Mouse (Mus musculus) ES-Bruce4 (cell line): Measurements from ENCODE around the gene Vamp5. TPM values are rescaled to one million over a fixed set of nuclear protein-coding genes. Genes with fewer than 3 reads are reported as not detected.

Experiments used
- H3K27ac ChIP-seq: 2 replicates; pipeline ENCODE4 v1.5.1; 2012; ENCODE audit warnings: low read length, inconsistent platforms; ENCODE audit not compliant: insufficient read depth
- H3K27me3 ChIP-seq: 2 replicates; pipeline ENCODE4 v1.6.1; 2012; ENCODE audit warnings: mild to moderate bottlenecking, low read length, inconsistent platforms; ENCODE audit not compliant: control insufficient read depth, poor library complexity, insufficient read depth, severe bottlenecking
- H3K36me3 ChIP-seq: 2 replicates; pipeline ENCODE4 v1.6.1; 2012; ENCODE audit warnings: inconsistent platforms, mild to moderate bottlenecking, low read length, moderate library complexity; ENCODE audit not compliant: control insufficient read depth, poor library complexity, insufficient read depth, severe bottlenecking
- H3K4me1 ChIP-seq: one replicate; pipeline ENCODE4 v1.8.1; 2011; ENCODE audit warnings: low read length; ENCODE audit not compliant: control insufficient read depth, insufficient read depth
- H3K4me3 ChIP-seq: 2 replicates; pipeline ENCODE4 v1.5.1; 2011; ENCODE audit warnings: low read depth, mild to moderate bottlenecking, low read length
- H3K9ac ChIP-seq: 2 replicates; pipeline ENCODE4 v1.6.1; 2012; ENCODE audit warnings: low read depth, mild to moderate bottlenecking, inconsistent platforms; ENCODE audit not compliant: poor library complexity, severe bottlenecking
- H3K9me3 ChIP-seq: replicated peaks from 2 replicates; pipeline ENCODE4 v1.6.1; 2012; ENCODE audit warnings: mild to moderate bottlenecking, low read length, inconsistent platforms; ENCODE audit not compliant: control insufficient read depth, poor library complexity, insufficient read depth, severe bottlenecking
- CTCF ChIP-seq: IDR thresholded peaks from one replicate; pipeline ENCODE4 v1.8.1; 2011; ENCODE audit warnings: low read depth, low read length
- EP300 ChIP-seq: IDR thresholded peaks from 2 replicates; pipeline ENCODE4 v1.6.1; 2011; ENCODE audit warnings: low read depth, low read length; ENCODE audit not compliant: insufficient read depth
- POLR2A ChIP-seq: IDR thresholded peaks from one replicate; pipeline ENCODE4 v1.8.1; 2011; ENCODE audit warnings: low read length; ENCODE audit not compliant: insufficient read depth
- polyA plus RNA-seq: library from polyadenylated mRNA; stranded (reverse); fragments of >200 nt; gene quantifications from 2 replicates; pipeline ENCODE4 v1.2.4, GENCODE M21; 2011; ENCODE audit warnings: low read depth; ENCODE audit not compliant: missing spikeins, insufficient read depth, insufficient read length

Gene Vamp5
- polyA plus RNA-seq, 1 experiment = 2.2 TPM

GRCm38 (mm10) chr6:72392341-72392740 lies 12.1 kb upstream of the Vamp5 start:
- Histone ChIP-seq H3K4me1 (no peaks in the 10 kb centered on the region), H3K27me3 (no peaks in the 10 kb centered on the region), H3K4me3 (no peak overlapping the region), H3K9ac (no peak overlapping the region), H3K9me3 (no peaks in the 10 kb centered on the region), H3K36me3 (no peaks in the 10 kb centered on the region), H3K27ac (no peak overlapping the region)
- TF ChIP-seq CTCF (no peak), EP300 (no peak), POLR2A (no peak)

- no peaks in the 10 kb centered on the region for H3K36me3 ChIP-seq
- no peak overlapping the region for H3K4me3 ChIP-seq
- no peaks in the 10 kb centered on the region for H3K27me3 ChIP-seq
- no peaks in the 10 kb centered on the region for H3K9me3 ChIP-seq
- TF ChIP-seq EP300 (no peak), CTCF (no peak), POLR2A (no peak)
- 0 out of 2 replicates have a peak overlapping the region, but pooled peaks have one; percentile 7 for H3K27ac ChIP-seq
- H3K9ac ChIP-seq = no peak overlapping the region
- H3K4me1 ChIP-seq = no peaks in the 10 kb centered on the region
These were observed 10.7 kb upstream of the Vamp5 start for GRCm38 (mm10) chr6:72390795-72391521.

GRCm38 (mm10) chr6:72389941-72390771 lies 9.9 kb upstream of the Vamp5 start, which contains the start of gene Vamp8:
Vamp8 (minus strand) TSS chr6:72390703.
- H3K27ac ChIP-seq = peak within 1 kb of the TSS; percentile 36; the same call in 1 of the 2 replicates
- TF ChIP-seq EP300 = 0 out of 2 replicates have a peak, but pooled peaks have one; percentile 32
- TF ChIP-seq POLR2A = no peak
- peak; percentile 35 for TF ChIP-seq CTCF

GRCm38 (mm10) chr6:72389471-72389940 lies 9.2 kb upstream of the Vamp5 start:
- peak overlapping the region; percentile 56 for H3K9ac ChIP-seq
- no peaks in the 10 kb centered on the region for H3K9me3 ChIP-seq
- H3K4me1 ChIP-seq = no peaks in the 10 kb centered on the region
- H3K27me3 ChIP-seq = no peaks in the 10 kb centered on the region
- peak overlapping the region; percentile 89 for H3K4me3 ChIP-seq
- H3K27ac ChIP-seq = no peak overlapping the region; the same call in 1 of the 2 replicates
- H3K36me3 ChIP-seq = no peaks in the 10 kb centered on the region
- TF ChIP-seq POLR2A (no peak), EP300 (no peak), CTCF (no peak)

More at GRCm38 (mm10) chr6:72389941-72390771, 9.9 kb upstream of the Vamp5 start, which contains the start of gene Vamp8:
- H3K9ac ChIP-seq = peak within 1 kb of the TSS; percentile 56
- no peaks in the 10 kb centered on the region for H3K27me3 ChIP-seq
- no peaks in the 10 kb centered on the region for H3K36me3 ChIP-seq
- H3K4me3 ChIP-seq = peak within 1 kb of the TSS; percentile 89
- no peaks in the 10 kb centered on the region for H3K4me1 ChIP-seq
- H3K9me3 ChIP-seq = no peaks in the 10 kb centered on the region

GRCm38 (mm10) chr6:72388791-72389329 lies 8.6 kb upstream of the Vamp5 start:
- no peak overlapping the region for H3K9ac ChIP-seq
- H3K9me3 ChIP-seq = no peaks in the 10 kb centered on the region
- H3K4me1 ChIP-seq = no peaks in the 10 kb centered on the region
- no peaks in the 10 kb centered on the region for H3K36me3 ChIP-seq
- no peaks in the 10 kb centered on the region for H3K27me3 ChIP-seq
- no peak overlapping the region for H3K27ac ChIP-seq
- H3K4me3 ChIP-seq = no peak overlapping the region
- TF ChIP-seq EP300 (no peak), POLR2A (no peak), CTCF (no peak)
